Mouse (Mus musculus) cerebellum, adult 11 months (tissue): ENCODE measurements around the gene Tmem91.

ENCODE experiments used
- DNase-seq: peaks from one replicate; pipeline ENCODE4 v3.0.0; 2022

Gene Tmem91

GRCm38 (mm10) chr7:25669631-25670030 lies 5.3 kb downstream of the Tmem91 start:
- no peak for DNase-seq

- DNase-seq = no peak
Measured at GRCm38 (mm10) chr7:25669158-25669557, 5.8 kb downstream of the Tmem91 start.

GRCm38 (mm10) chr7:25666381-25666780 lies 8.6 kb downstream of the Tmem91 start:
- DNase-seq = no peak

- peak; percentile 99 for DNase-seq
Measured at GRCm38 (mm10) chr7:25658657-25659472, 16.1 kb downstream of the Tmem91 start, which contains the start of the genes Bckdha and Exosc5. Bckdha (minus strand) TSS chr7:25658981. Exosc5 (plus strand) TSS chr7:25659164.

GRCm38 (mm10) chr7:25657785-25658184 lies 17.2 kb downstream of the Tmem91 start:
- DNase-seq = no peak

GRCm38 (mm10) chr7:25655601-25656428 lies 19.2 kb downstream of the Tmem91 start:
- DNase-seq = peak; percentile 52

- no peak for DNase-seq
Measured at GRCm38 (mm10) chr7:25652244-25652759, 22.7 kb downstream of the Tmem91 start.

- no peak for DNase-seq
Measured at GRCm38 (mm10) chr7:25651281-25651680, 23.7 kb downstream of the Tmem91 start.

GRCm38 (mm10) chr7:25649839-25650238 lies 25.1 kb downstream of the Tmem91 start:
- no peak for DNase-seq

GRCm38 (mm10) chr7:25647574-25648123 lies 27.3 kb downstream of the Tmem91 start:
- no peak for DNase-seq

- DNase-seq = no peak
Measured at GRCm38 (mm10) chr7:25645074-25645473, 29.9 kb downstream of the Tmem91 start.

GRCm38 (mm10) chr7:25644631-25645030 lies 30.3 kb downstream of the Tmem91 start:
- DNase-seq = no peak

- DNase-seq = no peak
Measured at GRCm38 (mm10) chr7:25644136-25644535, 30.8 kb downstream of the Tmem91 start.

- DNase-seq = peak; percentile 45
Measured at GRCm38 (mm10) chr7:25639754-25640153, 35.2 kb downstream of the Tmem91 start.

GRCm38 (mm10) chr7:25637099-25637498 lies 37.9 kb downstream of the Tmem91 start:
- no peak for DNase-seq

- DNase-seq = no peak
Measured at GRCm38 (mm10) chr7:25636373-25636772, 38.6 kb downstream of the Tmem91 start.

- DNase-seq = no peak
Measured at GRCm38 (mm10) chr7:25632679-25633078, 42.3 kb downstream of the Tmem91 start.

- DNase-seq = no peak
Measured at GRCm38 (mm10) chr7:25628323-25628620, 46.7 kb downstream of the Tmem91 start.

GRCm38 (mm10) chr7:25627431-25628322 lies 47.3 kb downstream of the Tmem91 start:
- no peak for DNase-seq

GRCm38 (mm10) chr7:25626509-25627430 lies 48.2 kb downstream of the Tmem91 start, which contains the start of gene B3gnt8:
B3gnt8 (plus strand) TSS chr7:25626654.
- DNase-seq = no peak

GRCm38 (mm10) chr7:25625594-25626250 lies 49.2 kb downstream of the Tmem91 start:
- no peak for DNase-seq
